Comparison of ENCODE assay signal across 8 mouse cellular contexts in genomic region chr13:52979331-52980051, GRCm38 (mm10). TPM values are rescaled to one million over a fixed set of nuclear protein-coding genes. Genes with fewer than 3 reads are reported as not detected.
DNase-seq lines count a peak whose midpoint lies in the region; ATAC-seq and TF ChIP-seq lines count a peak whose summit lies in the region.

No protein-coding gene starts in this region.

- WGBS in heart, embryonic 10.5 days: under 1% methylated on average over 22 of the region's 22 CpGs
- under 1% methylated on average over 22 of the region's 22 CpGs for WGBS in midbrain, embryonic 14.5 days

- H3K4me1 ChIP-seq in cortical plate, adult 2 months (ENCODE audit: control insufficient read depth, insufficient read depth, low read length): no peaks in the 10 kb centered on the region; the same call in none of the 2 replicates
- H3K4me1 ChIP-seq in heart, embryonic 10.5 days: peaks cover 50% of the 10 kb centered on the region
- peaks cover 35% of the 10 kb centered on the region for H3K4me1 ChIP-seq in midbrain, embryonic 14.5 days (ENCODE audit: control insufficient read depth, insufficient read depth, low read length)

- no peak for DNase-seq in left cerebral cortex, adult 2 months (ENCODE audit: extremely low spot score in 1 of 2, low spot score in 2 of 2)
- no peak for DNase-seq in left cerebral cortex, postnatal 4 days
- DNase-seq in heart, embryonic 10.5 days (ENCODE audit: low spot score): peak; percentile 81
- peak; percentile 17 for DNase-seq in kidney, postnatal 14 days
- peak; percentile 75 for DNase-seq in midbrain, embryonic 14.5 days
- no peak for DNase-seq in urinary bladder, adult 18-20 months (ENCODE audit: low spot score in 2 of 2)

- peak overlapping the region; percentile 95 for H3K9ac ChIP-seq in midbrain, embryonic 14.5 days (replicated peaks; ENCODE audit: low read length)

- no peak for ATAC-seq in midbrain, embryonic 14.5 days (ENCODE audit: low FRiP score, low TSS enrichment)
- ATAC-seq in activated CD4-positive, CD25-positive, alpha-beta regulatory T cell, adult 4 months: no peak

- peak overlapping the region; percentile 98 for H3K4me2 ChIP-seq in midbrain, embryonic 14.5 days (ENCODE audit: low read length)

- TF ChIP-seq POLR2A in cortical plate, adult 2 months (IDR thresholded peaks at IDR 0.05; ENCODE audit: extremely low read depth, insufficient read depth, low read length): no peak

- no peaks in the 10 kb centered on the region; the same call in 1 of the 2 replicates for H3K27me3 ChIP-seq in heart, embryonic 10.5 days (ENCODE audit: insufficient read depth, poor library complexity, severe bottlenecking)
- peaks cover 3% of the 10 kb centered on the region; the same call in 1 of the 2 replicates for H3K27me3 ChIP-seq in midbrain, embryonic 14.5 days (ENCODE audit: control insufficient read depth, insufficient read depth, low read length)

- peak overlapping the region; percentile 80 for H3K4me3 ChIP-seq in left cerebral cortex, adult 2 months
- peak overlapping the region; percentile 65 for H3K4me3 ChIP-seq in cortical plate, adult 2 months (ENCODE audit: insufficient read depth, low read length)
- H3K4me3 ChIP-seq in heart, embryonic 10.5 days: peak overlapping the region; percentile 92
- H3K4me3 ChIP-seq in midbrain, embryonic 14.5 days (replicated peaks; ENCODE audit: low read depth, low read length): peak overlapping the region; percentile 83

- TF ChIP-seq CTCF in left cerebral cortex, adult 2 months (IDR thresholded peaks at IDR 0.05): no peak
- no peak for TF ChIP-seq CTCF in cortical plate, adult 2 months (IDR thresholded peaks at IDR 0.05; ENCODE audit: extremely low read depth, insufficient read depth, low read length)

- H3K36me3 ChIP-seq in heart, embryonic 10.5 days: no peaks in the 10 kb centered on the region
- H3K36me3 ChIP-seq in midbrain, embryonic 14.5 days (ENCODE audit: control insufficient read depth, insufficient read depth, low read length): no peaks in the 10 kb centered on the region

- H3K27ac ChIP-seq in left cerebral cortex, adult 2 months: peak overlapping the region; percentile 98
- H3K27ac ChIP-seq in cortical plate, adult 2 months (ENCODE audit: insufficient read depth, low read length): peak overlapping the region; percentile 96
- peak overlapping the region; percentile 97 for H3K27ac ChIP-seq in heart, embryonic 10.5 days
- peak overlapping the region; percentile 97 for H3K27ac ChIP-seq in midbrain, embryonic 14.5 days (replicated peaks; ENCODE audit: low read depth, low read length)

- intact Hi-C loops in left cerebral cortex, adult 2 months (cut with DNase I): loop anchor here (1.0 to 10.0 kb wide), 2 partner anchors 100 to 725 kb away; no protein-coding TSS in a partner anchor
- intact Hi-C loops in left cerebral cortex, postnatal 4 days (cut with DNase I): loop anchor here (5.0 to 10.0 kb wide), 3 partner anchors 118 to 322 kb away; no protein-coding TSS in a partner anchor

- H3K9me3 ChIP-seq in heart, embryonic 10.5 days: no peaks in the 10 kb centered on the region
- no peaks in the 10 kb centered on the region for H3K9me3 ChIP-seq in midbrain, embryonic 14.5 days (ENCODE audit: control insufficient read depth, low read length)

RNA-seq across cellular contexts. Expression of gene Nfil3, which starts 1.4 kb away (rescaled TPM):
- 10 to 100 TPM; 17.7 to 28.2 TPM for total RNA-seq in left cerebral cortex, adult 2 months (2021)
- 10 to 100 TPM; 33.6 to 35.5 TPM for total RNA-seq in left cerebral cortex, postnatal 4 days (2021)
- 5.2 and 5.3 TPM in 2 replicates for polyA plus RNA-seq in cortical plate, adult 2 months (2012; rRNA removed)
- 32.7 and 43.1 TPM in 2 replicates for polyA plus RNA-seq in heart, embryonic 10.5 days (2016; fragmentation: Nextera tagmentation; extraction: Ambion mirVana)
- 44.8 and 49.5 TPM in 2 replicates for polyA plus RNA-seq in midbrain, embryonic 14.5 days (2014; fragmentation: Nextera tagmentation; extraction: Ambion mirVana)
- 1 to 10 TPM; 3.7 to 4.2 TPM for polyA plus RNA-seq in activated CD4-positive, CD25-positive, alpha-beta regulatory T cell, adult 4 months (2017; shearing (Covaris generic))

RNA-seq across cellular contexts. Expression of gene Auh, which starts 50.0 kb away (rescaled TPM):
- 10 to 100 TPM; 92.3 to 99.0 TPM for total RNA-seq in left cerebral cortex, adult 2 months (2021)
- 10 to 100 TPM; 50.7 to 53.7 TPM for total RNA-seq in left cerebral cortex, postnatal 4 days (2021)
- 81.6 and 84.8 TPM in 2 replicates for polyA plus RNA-seq in cortical plate, adult 2 months (2012; rRNA removed)
- 44.9 and 53.3 TPM in 2 replicates for polyA plus RNA-seq in heart, embryonic 10.5 days (2016; fragmentation: Nextera tagmentation; extraction: Ambion mirVana)
- polyA plus RNA-seq in midbrain, embryonic 14.5 days (2014; fragmentation: Nextera tagmentation; extraction: Ambion mirVana): 49.5 and 50.4 TPM in 2 replicates
- polyA plus RNA-seq in activated CD4-positive, CD25-positive, alpha-beta regulatory T cell, adult 4 months (2017; shearing (Covaris generic)): 10 to 100 TPM; 30.0 to 34.8 TPM

Comparison
In these comparisons a context has a peak if more than half of its experiments do, and no peak if none do; other contexts are left out.
1. DNase-seq: peak in heart, embryonic 10.5 days (single experiment), kidney, postnatal 14 days (single experiment) and midbrain, embryonic 14.5 days (single experiment); none in left cerebral cortex, adult 2 months (0 of 2), left cerebral cortex, postnatal 4 days (single experiment) and urinary bladder, adult 18-20 months (0 of 2).
2. Peak in every context shown above with its lines, with median percentiles within 50 percentile points of each other: H3K27ac ChIP-seq and H3K4me3 ChIP-seq.